Mouse (Mus musculus): ENCODE measurements around the gene Armc5. TPM values are rescaled to one million over a fixed set of nuclear protein-coding genes. Genes with fewer than 3 reads are reported as not detected.

Gene Armc5
- polyA plus RNA-seq (2015; fragmentation: Nextera tagmentation; extraction: Ambion mirVana), result 20.0 TPM in 2 replicates

- H3K4me2 ChIP-seq (ENCODE audit: low read depth, low read length), result peak within 1 kb of the TSS; percentile 71
- peaks cover 13% of the 10 kb centered on the region for H3K36me3 ChIP-seq (ENCODE audit: control insufficient read depth, insufficient read depth, low read length)
- H3K4me1 ChIP-seq (replicated peaks; ENCODE audit: control insufficient read depth, insufficient read depth, low read length), result peaks cover 13% of the 10 kb centered on the region
- H3K9me3 ChIP-seq (ENCODE audit: control insufficient read depth, low read length), result no peaks in the 10 kb centered on the region
- no peaks in the 10 kb centered on the region for H3K27me3 ChIP-seq (ENCODE audit: control insufficient read depth, insufficient read depth, low read depth, low read length)
- H3K27ac ChIP-seq (ENCODE audit: low read length), result peak within 1 kb of the TSS; percentile 99
- H3K9ac ChIP-seq (ENCODE audit: low read length), result peak within 1 kb of the TSS; percentile 91
- 23% methylated on average over 37 of the region's 37 CpGs for WGBS
- peak; percentile 37 for ATAC-seq (ENCODE audit: low read depth)
- H3K4me3 ChIP-seq (ENCODE audit: low read length), result peak within 1 kb of the TSS; percentile 75
Observed at GRCm38 (mm10) chr7:128236856-128237592, at the start of gene Armc5. TSS of gene Armc5 (plus strand) at chr7:128237342.

GRCm38 (mm10) chr7:128201607-128202006, 35.5 kb upstream of the Armc5 start:
- H3K4me2 ChIP-seq (ENCODE audit: low read depth, low read length), result no peak overlapping the region
- no peak for ATAC-seq (ENCODE audit: low read depth)
- H3K27me3 ChIP-seq (ENCODE audit: control insufficient read depth, insufficient read depth, low read depth, low read length), result no peaks in the 10 kb centered on the region
- H3K9ac ChIP-seq (ENCODE audit: low read length), result no peak overlapping the region
- WGBS, result 79% methylated on average over 9 of the region's 9 CpGs
- H3K4me3 ChIP-seq (ENCODE audit: low read length), result no peak overlapping the region
- no peaks in the 10 kb centered on the region for H3K9me3 ChIP-seq (ENCODE audit: control insufficient read depth, low read length)
- no peaks in the 10 kb centered on the region for H3K4me1 ChIP-seq (replicated peaks; ENCODE audit: control insufficient read depth, insufficient read depth, low read length)
- H3K36me3 ChIP-seq (ENCODE audit: control insufficient read depth, insufficient read depth, low read length), result no peaks in the 10 kb centered on the region
- H3K27ac ChIP-seq (ENCODE audit: low read length), result no peak overlapping the region

- Histone ChIP-seq H3K4me2 (ENCODE audit: low read depth, low read length) (no peak overlapping the region), H3K9me3 (ENCODE audit: control insufficient read depth, low read length) (no peaks in the 10 kb centered on the region), H3K4me3 (ENCODE audit: low read length) (no peak overlapping the region), H3K27me3 (ENCODE audit: control insufficient read depth, insufficient read depth, low read depth, low read length) (no peaks in the 10 kb centered on the region), H3K4me1 (replicated peaks; ENCODE audit: control insufficient read depth, insufficient read depth, low read length) (no peaks in the 10 kb centered on the region), H3K9ac (ENCODE audit: low read length) (no peak overlapping the region), H3K27ac (ENCODE audit: low read length) (no peak overlapping the region), H3K36me3 (ENCODE audit: control insufficient read depth, insufficient read depth, low read length) (no peaks in the 10 kb centered on the region)
- 81% methylated on average over 9 of the region's 9 CpGs for WGBS
- ATAC-seq (ENCODE audit: low read depth), result no peak
Observed at GRCm38 (mm10) chr7:128203071-128203470, 34.1 kb upstream of the Armc5 start.

- H3K9ac ChIP-seq (ENCODE audit: low read length), result no peak overlapping the region
- H3K27me3 ChIP-seq (ENCODE audit: control insufficient read depth, insufficient read depth, low read depth, low read length), result no peaks in the 10 kb centered on the region
- H3K4me1 ChIP-seq (replicated peaks; ENCODE audit: control insufficient read depth, insufficient read depth, low read length), result no peaks in the 10 kb centered on the region
- no peak overlapping the region for H3K4me2 ChIP-seq (ENCODE audit: low read depth, low read length)
- WGBS, result 85% methylated on average over 8 of the region's 8 CpGs
- H3K27ac ChIP-seq (ENCODE audit: low read length), result no peak overlapping the region
- no peaks in the 10 kb centered on the region for H3K36me3 ChIP-seq (ENCODE audit: control insufficient read depth, insufficient read depth, low read length)
- H3K9me3 ChIP-seq (ENCODE audit: control insufficient read depth, low read length), result no peaks in the 10 kb centered on the region
- no peak for ATAC-seq (ENCODE audit: low read depth)
- no peak overlapping the region for H3K4me3 ChIP-seq (ENCODE audit: low read length)
Observed at GRCm38 (mm10) chr7:128204179-128204578, 33.0 kb upstream of the Armc5 start.

- Histone ChIP-seq H3K4me3 (ENCODE audit: low read length) (no peak overlapping the region), H3K4me1 (replicated peaks; ENCODE audit: control insufficient read depth, insufficient read depth, low read length) (no peaks in the 10 kb centered on the region), H3K4me2 (ENCODE audit: low read depth, low read length) (no peak overlapping the region), H3K36me3 (ENCODE audit: control insufficient read depth, insufficient read depth, low read length) (no peaks in the 10 kb centered on the region), H3K27me3 (ENCODE audit: control insufficient read depth, insufficient read depth, low read depth, low read length) (no peaks in the 10 kb centered on the region), H3K27ac (ENCODE audit: low read length) (no peak overlapping the region), H3K9ac (ENCODE audit: low read length) (no peak overlapping the region), H3K9me3 (ENCODE audit: control insufficient read depth, low read length) (no peaks in the 10 kb centered on the region)
- WGBS, result 76% methylated on average over 18 of the region's 18 CpGs
- ATAC-seq (ENCODE audit: low read depth), result no peak
Observed at GRCm38 (mm10) chr7:128205695-128206094, 31.4 kb upstream of the Armc5 start.

GRCm38 (mm10) chr7:128206152-128206551, 31.0 kb upstream of the Armc5 start, which contains the start of gene Cox6a2:
TSS of gene Cox6a2 (minus strand) at chr7:128206387.
- Histone ChIP-seq H3K9me3 (ENCODE audit: control insufficient read depth, low read length) (no peaks in the 10 kb centered on the region), H3K36me3 (ENCODE audit: control insufficient read depth, insufficient read depth, low read length) (no peaks in the 10 kb centered on the region), H3K4me1 (replicated peaks; ENCODE audit: control insufficient read depth, insufficient read depth, low read length) (no peaks in the 10 kb centered on the region), H3K4me3 (ENCODE audit: low read length) (no peak within 1 kb of the TSS), H3K27ac (ENCODE audit: low read length) (no peak within 1 kb of the TSS), H3K27me3 (ENCODE audit: control insufficient read depth, insufficient read depth, low read depth, low read length) (no peaks in the 10 kb centered on the region), H3K4me2 (ENCODE audit: low read depth, low read length) (no peak within 1 kb of the TSS), H3K9ac (ENCODE audit: low read length) (no peak within 1 kb of the TSS)
- no peak for ATAC-seq (ENCODE audit: low read depth)
- WGBS, result 54% methylated on average over 6 of the region's 6 CpGs

GRCm38 (mm10) chr7:128208187-128208586, 29.0 kb upstream of the Armc5 start:
- no peaks in the 10 kb centered on the region for H3K4me1 ChIP-seq (replicated peaks; ENCODE audit: control insufficient read depth, insufficient read depth, low read length)
- no peak overlapping the region for H3K4me3 ChIP-seq (ENCODE audit: low read length)
- no peaks in the 10 kb centered on the region for H3K9me3 ChIP-seq (ENCODE audit: control insufficient read depth, low read length)
- ATAC-seq (ENCODE audit: low read depth), result peak; percentile 52
- no peak overlapping the region for H3K27ac ChIP-seq (ENCODE audit: low read length)
- H3K4me2 ChIP-seq (ENCODE audit: low read depth, low read length), result no peak overlapping the region
- WGBS, result 2% methylated on average over 4 of the region's 4 CpGs
- H3K27me3 ChIP-seq (ENCODE audit: control insufficient read depth, insufficient read depth, low read depth, low read length), result no peaks in the 10 kb centered on the region
- no peaks in the 10 kb centered on the region for H3K36me3 ChIP-seq (ENCODE audit: control insufficient read depth, insufficient read depth, low read length)
- H3K9ac ChIP-seq (ENCODE audit: low read length), result no peak overlapping the region

- 39% methylated on average over 3 of the region's 3 CpGs for WGBS
- no peaks in the 10 kb centered on the region for H3K9me3 ChIP-seq (ENCODE audit: control insufficient read depth, low read length)
- no peak for ATAC-seq (ENCODE audit: low read depth)
Observed at GRCm38 (mm10) chr7:128209826-128210225, 27.3 kb upstream of the Armc5 start.

GRCm38 (mm10) chr7:128219952-128220351, 17.2 kb upstream of the Armc5 start:
- Histone ChIP-seq H3K9me3 (ENCODE audit: control insufficient read depth, low read length) (peaks cover 4% of the 10 kb centered on the region), H3K4me3 (ENCODE audit: low read length) (no peak overlapping the region), H3K36me3 (ENCODE audit: control insufficient read depth, insufficient read depth, low read length) (no peaks in the 10 kb centered on the region), H3K9ac (ENCODE audit: low read length) (no peak overlapping the region), H3K4me2 (ENCODE audit: low read depth, low read length) (no peak overlapping the region), H3K27me3 (ENCODE audit: control insufficient read depth, insufficient read depth, low read depth, low read length) (no peaks in the 10 kb centered on the region), H3K27ac (ENCODE audit: low read length) (no peak overlapping the region), H3K4me1 (replicated peaks; ENCODE audit: control insufficient read depth, insufficient read depth, low read length) (no peaks in the 10 kb centered on the region)
- WGBS, result 60% methylated on average over 4 of the region's 4 CpGs
- no peak for ATAC-seq (ENCODE audit: low read depth)

More at GRCm38 (mm10) chr7:128209826-128210225, 27.3 kb upstream of the Armc5 start:
- H3K36me3 ChIP-seq (ENCODE audit: control insufficient read depth, insufficient read depth, low read length), result no peaks in the 10 kb centered on the region
- no peak overlapping the region for H3K4me2 ChIP-seq (ENCODE audit: low read depth, low read length)
- H3K27ac ChIP-seq (ENCODE audit: low read length), result no peak overlapping the region
- H3K4me3 ChIP-seq (ENCODE audit: low read length), result no peak overlapping the region
- no peaks in the 10 kb centered on the region for H3K4me1 ChIP-seq (replicated peaks; ENCODE audit: control insufficient read depth, insufficient read depth, low read length)
- no peaks in the 10 kb centered on the region for H3K27me3 ChIP-seq (ENCODE audit: control insufficient read depth, insufficient read depth, low read depth, low read length)
- no peak overlapping the region for H3K9ac ChIP-seq (ENCODE audit: low read length)

All from lung, embryonic 16.5 days (tissue).